Mouse (Mus musculus): ENCODE data around the gene Ptprd. TPM values are rescaled to one million over a fixed set of nuclear protein-coding genes. Genes with fewer than 3 reads are reported as not detected.

Gene Ptprd
- total RNA-seq, 2 experiments from 2014 or later, result 159 to 195 TPM

DNA sequence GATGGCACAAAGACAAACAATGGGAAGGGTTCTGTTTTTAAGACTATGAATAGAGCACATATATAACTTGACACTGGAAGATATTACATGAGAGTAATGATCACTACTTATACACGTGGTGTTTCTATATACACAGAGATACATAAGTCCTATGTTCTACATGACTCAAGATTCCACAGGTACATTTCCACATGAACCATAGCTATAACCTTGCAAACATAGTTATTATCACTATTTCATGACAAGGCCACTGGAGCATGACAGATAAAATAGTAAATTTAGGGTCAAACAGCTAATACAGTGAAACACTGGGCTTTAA is 951.8 kb downstream of the Ptprd start:
- no peak for DNase-seq (ENCODE audit: extremely low spot score in 1 of 2, low spot score in 1 of 2)

GRCm38 (mm10) chr4:77259250-77259971 is 952.4 kb downstream of the Ptprd start:
- DNase-seq (ENCODE audit: extremely low spot score in 1 of 2, low spot score in 1 of 2), result no peak

DNA sequence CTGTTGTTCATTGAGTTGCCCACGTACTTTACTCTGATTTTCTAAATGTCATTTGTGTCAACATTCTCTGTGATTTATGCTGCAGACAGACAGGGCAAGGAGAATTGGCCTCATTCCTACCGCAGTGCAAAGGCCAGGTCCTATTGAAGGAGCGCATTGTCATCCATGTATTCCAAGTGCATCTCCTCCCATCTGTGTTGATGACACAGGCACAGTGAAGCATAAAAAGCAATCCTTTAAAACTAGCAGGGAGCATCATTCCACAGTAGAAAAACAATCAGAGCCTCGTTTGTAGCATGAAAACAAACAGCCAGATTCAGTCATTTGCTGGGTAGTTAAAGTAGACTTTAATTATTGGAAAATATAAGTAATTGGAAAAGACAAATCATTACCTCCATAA is 960.6 kb downstream of the Ptprd start:
- DNase-seq (ENCODE audit: extremely low spot score in 1 of 2, low spot score in 1 of 2), result no peak

GRCm38 (mm10) chr4:77249801-77250200 is 962.0 kb downstream of the Ptprd start:
- no peak for DNase-seq (ENCODE audit: extremely low spot score in 1 of 2, low spot score in 1 of 2)

- DNase-seq (ENCODE audit: extremely low spot score in 1 of 2, low spot score in 1 of 2), result no peak
These were observed 962.8 kb downstream of the Ptprd start for GRCm38 (mm10) chr4:77248918-77249317.

DNA sequence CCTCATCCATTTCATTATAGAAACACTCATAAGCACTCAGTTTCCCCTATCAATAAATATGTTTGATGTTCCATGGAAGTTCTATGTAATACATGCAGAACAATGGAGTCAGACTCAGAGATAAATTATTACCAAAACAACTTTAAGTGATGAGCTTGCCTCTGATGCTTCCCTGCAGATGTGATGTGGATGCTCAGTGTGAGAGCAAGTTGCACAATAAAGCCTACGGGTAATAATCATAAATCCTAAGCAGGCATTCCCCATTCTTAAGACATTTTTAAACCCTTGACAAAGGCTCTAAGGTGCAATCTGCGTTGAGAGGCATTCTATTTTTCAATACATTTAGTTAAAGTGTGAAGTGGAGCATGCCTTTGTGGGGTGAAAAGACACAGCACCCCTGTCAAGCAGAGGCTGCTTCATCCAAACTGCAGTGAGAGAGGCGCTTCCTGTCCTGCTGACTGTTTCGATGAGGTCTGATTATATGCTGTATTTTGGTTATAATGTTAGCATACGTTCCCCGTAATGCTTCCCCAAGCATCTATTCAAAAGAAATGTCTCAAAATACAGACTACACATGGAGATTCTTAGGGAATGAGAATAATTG is 969.8 kb downstream of the Ptprd start:
- DNase-seq (ENCODE audit: extremely low spot score in 1 of 2, low spot score in 1 of 2), result no peak

GRCm38 (mm10) chr4:77238144-77238543 is 973.6 kb downstream of the Ptprd start:
- no peak for DNase-seq (ENCODE audit: extremely low spot score in 1 of 2, low spot score in 1 of 2)

GRCm38 (mm10) chr4:77233243-77233642 is 978.5 kb downstream of the Ptprd start:
- DNase-seq (ENCODE audit: extremely low spot score in 1 of 2, low spot score in 1 of 2), result no peak

DNA sequence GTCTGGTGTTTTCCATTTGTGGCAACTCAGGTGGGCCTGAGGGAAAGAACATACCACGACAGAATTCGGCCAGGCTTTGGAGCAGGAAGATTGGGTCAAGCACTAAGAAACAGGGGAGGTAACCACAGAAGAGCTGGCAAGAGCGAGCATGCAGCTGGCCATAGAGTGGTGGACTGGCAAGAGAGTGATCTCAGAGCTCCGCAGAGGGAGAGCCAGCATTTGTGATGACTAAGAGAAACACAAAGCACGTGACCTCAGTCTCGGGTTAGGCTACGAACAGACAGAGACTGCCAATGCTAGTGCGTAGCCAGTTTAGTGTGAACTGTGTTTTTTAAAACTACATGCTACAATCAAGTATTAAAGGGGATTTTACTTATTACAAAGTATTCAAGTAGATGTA is 1042.9 kb downstream of the Ptprd start:
- no peak for DNase-seq (ENCODE audit: extremely low spot score in 1 of 2, low spot score in 1 of 2)

GRCm38 (mm10) chr4:77157601-77158000 is 1054.2 kb downstream of the Ptprd start:
- no peak for DNase-seq (ENCODE audit: extremely low spot score in 1 of 2, low spot score in 1 of 2)

DNA sequence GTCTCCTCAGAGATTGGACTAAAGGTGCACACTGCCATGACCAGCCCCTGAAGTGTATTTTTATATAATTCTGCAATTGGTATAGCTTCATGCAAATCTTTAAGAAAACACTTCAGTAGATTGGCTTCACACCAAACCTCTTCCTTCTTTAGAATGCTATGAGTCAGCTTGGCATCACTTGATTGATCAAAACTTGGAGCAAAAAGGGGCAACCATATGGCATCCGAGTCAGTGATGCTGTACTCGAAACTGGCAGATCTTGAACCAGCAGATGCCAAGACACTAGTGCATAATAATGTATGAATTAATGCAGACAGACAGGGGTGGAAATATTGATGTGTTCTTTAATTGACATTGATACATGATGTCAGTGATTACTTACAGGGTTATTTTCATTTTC is 1056.2 kb downstream of the Ptprd start:
- DNase-seq (ENCODE audit: extremely low spot score in 1 of 2, low spot score in 1 of 2), result peak in 1 of 2 experiments; percentile 9

DNA sequence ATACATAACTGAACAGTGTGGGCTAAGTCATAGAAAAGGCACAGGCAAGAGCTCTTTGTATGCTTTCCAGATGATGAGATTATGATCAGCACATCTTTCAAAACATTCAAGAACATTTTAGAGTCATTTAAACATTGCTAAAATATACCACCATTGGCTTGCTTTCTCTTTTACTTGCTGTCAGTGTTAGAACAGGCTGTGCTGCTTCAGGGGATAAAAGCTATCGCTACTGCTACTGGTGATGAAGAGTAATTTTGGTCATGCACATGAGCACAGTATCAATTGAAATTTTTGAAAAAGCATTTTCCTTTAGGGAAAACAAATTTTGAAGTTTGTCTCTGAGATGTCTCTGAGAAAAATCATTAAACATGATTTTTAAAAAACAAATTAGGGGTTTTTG is 1056.7 kb downstream of the Ptprd start:
- no peak for DNase-seq (ENCODE audit: extremely low spot score in 1 of 2, low spot score in 1 of 2)

- no peak for DNase-seq (ENCODE audit: extremely low spot score in 1 of 2, low spot score in 1 of 2)
These were observed 1086.9 kb downstream of the Ptprd start for GRCm38 (mm10) chr4:77124852-77125251.

GRCm38 (mm10) chr4:77110894-77111293 is 1100.9 kb downstream of the Ptprd start:
- no peak for DNase-seq (ENCODE audit: extremely low spot score in 1 of 2, low spot score in 1 of 2)

DNA sequence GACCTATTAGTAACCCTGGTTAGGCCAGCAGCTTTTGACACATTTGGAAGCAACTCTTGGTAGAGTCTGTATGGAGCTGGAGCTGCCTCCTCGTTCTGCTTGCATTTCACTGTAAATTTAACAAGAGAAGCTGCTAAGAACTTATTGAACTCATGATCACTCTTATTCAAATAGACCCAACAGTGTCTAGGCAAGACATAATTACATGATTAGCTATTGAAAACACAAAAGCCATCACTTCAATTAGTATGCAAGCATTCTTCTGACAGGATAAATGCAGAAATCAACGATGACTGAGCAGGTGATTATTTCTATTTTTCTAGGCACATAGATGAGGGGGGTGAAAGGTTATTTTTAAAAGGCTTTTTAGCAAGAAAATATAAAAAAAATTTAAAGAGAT is 1104.5 kb downstream of the Ptprd start:
- DNase-seq (ENCODE audit: extremely low spot score in 1 of 2, low spot score in 1 of 2), result no peak

- DNase-seq (ENCODE audit: extremely low spot score in 1 of 2, low spot score in 1 of 2), result peak; percentile 10 to 68
These were observed 1128.6 kb downstream of the Ptprd start for GRCm38 (mm10) chr4:77083165-77083564.

DNA sequence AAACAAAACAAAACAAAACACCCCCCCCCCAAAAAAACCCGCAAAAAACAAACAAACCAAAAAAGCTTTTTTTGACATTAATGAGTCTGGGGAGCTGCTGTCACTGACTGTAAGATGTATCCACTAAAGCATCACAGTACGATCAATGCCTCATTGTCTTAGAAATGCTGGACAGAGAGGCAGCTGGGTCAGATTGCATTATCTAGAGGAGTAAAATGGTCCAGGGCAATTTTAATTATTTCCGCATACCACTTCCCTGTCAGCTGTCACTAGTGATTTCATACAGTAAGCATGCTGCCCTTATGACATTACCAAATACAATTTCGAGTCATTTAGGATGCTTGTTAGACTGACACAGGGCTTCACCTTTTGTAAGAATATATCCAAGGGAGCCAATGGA is 1134.2 kb downstream of the Ptprd start:
- no peak for DNase-seq (ENCODE audit: extremely low spot score in 1 of 2, low spot score in 1 of 2)

DNA sequence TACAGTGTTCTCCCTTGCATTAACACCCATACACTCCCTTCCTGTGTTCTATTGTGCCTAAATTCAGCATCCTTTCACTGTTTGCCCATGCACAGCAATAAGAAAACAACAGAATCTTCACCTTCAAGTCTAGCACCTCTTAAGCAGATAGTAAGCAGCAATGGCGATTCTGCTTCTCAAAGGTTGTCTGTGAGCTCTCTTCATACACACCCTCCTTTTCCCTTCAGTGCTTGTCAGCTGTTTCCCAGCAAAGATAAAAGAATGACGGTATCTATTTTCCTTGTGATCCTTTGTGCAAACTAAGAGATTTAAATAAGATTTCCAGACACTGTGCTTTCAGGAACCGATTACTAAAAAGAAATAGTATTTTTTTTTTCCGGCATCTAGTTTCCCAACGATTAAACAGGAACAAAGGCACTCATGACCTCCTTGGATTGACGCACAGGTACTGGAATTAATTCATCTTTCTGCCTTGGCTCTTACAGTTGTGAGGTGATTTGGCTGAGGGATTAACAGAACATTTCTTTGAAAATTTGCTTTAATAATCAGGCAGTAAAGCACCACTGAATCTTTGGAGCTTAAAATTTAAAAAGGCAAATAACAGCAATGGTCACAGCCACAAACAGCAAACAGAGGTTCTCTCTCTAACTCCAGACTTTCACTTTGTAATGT is 1161.1 kb downstream of the Ptprd start:
- DNase-seq (ENCODE audit: extremely low spot score in 1 of 2, low spot score in 1 of 2), result no peak

DNA sequence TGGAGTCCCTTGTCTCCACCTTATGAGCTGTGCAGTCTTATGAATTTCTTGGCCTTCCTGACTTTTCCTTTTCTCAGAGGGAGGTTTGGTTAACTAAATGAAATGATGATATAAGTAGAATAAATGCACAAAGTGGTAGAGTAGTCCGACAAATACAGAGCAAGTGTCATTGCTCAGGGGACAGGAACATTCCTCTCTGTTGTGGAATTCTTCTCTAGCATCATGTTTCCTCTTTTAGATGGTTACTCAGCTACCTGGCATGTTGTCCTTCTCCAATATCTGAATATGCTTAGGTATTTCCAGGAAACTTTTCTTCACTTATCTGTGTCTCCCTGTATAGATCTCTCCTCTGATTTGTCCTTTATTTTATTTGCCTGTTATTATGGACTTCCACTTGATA is 1207.3 kb downstream of the Ptprd start:
- no peak for DNase-seq (ENCODE audit: extremely low spot score in 1 of 2, low spot score in 1 of 2)

DNA sequence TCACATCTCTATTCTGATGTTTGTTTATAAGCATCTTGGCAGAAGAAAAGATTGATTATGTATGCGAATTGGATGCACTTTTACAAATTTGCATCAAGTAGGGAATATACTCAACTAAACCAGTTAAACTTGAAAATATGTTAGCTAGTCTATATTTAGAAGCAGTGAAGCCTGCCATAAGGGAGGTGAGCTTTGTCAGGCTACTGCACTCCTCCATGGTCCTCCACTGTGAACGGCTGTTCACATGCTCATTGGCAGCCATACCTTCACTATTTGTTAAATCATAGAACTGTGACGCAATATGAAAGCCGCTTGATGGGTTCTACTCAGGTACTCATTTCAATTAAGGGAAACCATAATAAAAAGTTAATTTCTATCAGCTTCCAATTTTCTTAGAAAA is 1215.6 kb downstream of the Ptprd start:
- no peak for DNase-seq (ENCODE audit: extremely low spot score in 1 of 2, low spot score in 1 of 2)

GRCm38 (mm10) chr4:76989961-76990360 is 1221.8 kb downstream of the Ptprd start:
- DNase-seq (ENCODE audit: extremely low spot score in 1 of 2, low spot score in 1 of 2), result no peak

Data from layer of hippocampus, postnatal 25 days (tissue).